Mouse (Mus musculus): ENCODE measurements around the gene Ms4a12. TPM values are rescaled to one million over a fixed set of nuclear protein-coding genes. Genes with fewer than 3 reads are reported as not detected.
A peak's percentile ranks its signal among the peaks of the same experiment; 100 is the strongest.

Gene Ms4a12
- polyA plus RNA-seq, 1 experiment = not detected

DNA sequence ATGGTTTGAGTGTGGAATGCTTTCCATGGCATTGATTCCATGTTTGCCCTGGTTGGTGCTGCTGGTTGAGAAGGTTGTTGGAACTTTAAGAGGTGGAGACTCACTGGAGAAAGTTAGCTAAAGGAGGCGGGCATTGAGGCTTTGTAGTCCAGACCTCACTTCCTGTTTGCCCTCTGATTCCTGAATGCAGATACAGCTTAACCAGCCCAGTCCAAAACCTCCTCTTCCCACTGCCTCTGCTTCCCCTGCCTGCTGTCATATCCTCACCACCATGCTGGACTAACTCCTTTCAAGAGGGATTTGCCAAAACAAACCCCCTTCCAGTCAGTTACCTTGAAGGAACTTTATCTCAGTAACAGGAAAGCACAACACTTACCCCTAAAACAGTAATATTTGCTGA lies 39.7 kb downstream of the Ms4a12 start:
- DNase-seq = no peak
- WGBS = 68% methylated on average over 1 of the region's 1 CpGs
- Histone ChIP-seq H3K27ac (ENCODE audit: insufficient read depth, low read depth, low read length) (no peak overlapping the region), H3K4me3 (ENCODE audit: insufficient read depth, low read depth, low read length) (no peak overlapping the region), H3K4me1 (ENCODE audit: control insufficient read depth, insufficient read depth, low read length) (no peaks in the 10 kb centered on the region), H3K27me3 (replicated peaks; ENCODE audit: control insufficient read depth, insufficient read depth, low read length) (no peaks in the 10 kb centered on the region), H3K36me3 (ENCODE audit: control insufficient read depth, insufficient read depth, low read length) (no peaks in the 10 kb centered on the region)
- TF ChIP-seq CTCF (conservative IDR thresholded peaks at IDR 0.05; ENCODE audit: insufficient read depth, insufficient read length, low read depth, low read length) (no peak), POLR2A (IDR thresholded peaks at IDR 0.05; ENCODE audit: low read depth, low read length) (no peak)

DNA sequence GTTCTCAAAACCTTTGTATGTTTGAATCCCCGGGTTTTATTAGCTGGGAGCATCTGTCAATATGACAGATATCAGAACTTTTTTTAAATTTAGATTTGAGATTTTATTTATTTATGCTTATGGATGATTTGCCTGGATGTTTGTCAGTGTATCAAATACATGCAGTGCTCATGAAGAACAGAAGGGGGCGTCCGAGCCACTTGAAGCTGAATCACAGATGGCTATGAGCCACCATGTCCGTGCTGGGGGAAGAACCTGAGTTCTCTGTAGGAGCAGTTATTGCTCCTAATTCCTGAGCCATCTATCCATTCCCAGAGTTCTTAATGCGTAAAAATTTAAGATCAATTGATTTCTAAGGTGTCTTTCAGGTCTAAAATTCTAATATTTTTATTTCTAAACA lies 48.1 kb downstream of the Ms4a12 start:
- no peaks in the 10 kb centered on the region for H3K36me3 ChIP-seq (ENCODE audit: control insufficient read depth, insufficient read depth, low read length)
- H3K27ac ChIP-seq (ENCODE audit: insufficient read depth, low read depth, low read length) = no peak overlapping the region
- H3K4me1 ChIP-seq (ENCODE audit: control insufficient read depth, insufficient read depth, low read length) = no peaks in the 10 kb centered on the region
- WGBS = 18% methylated on average over 5 of the region's 5 CpGs
- TF ChIP-seq POLR2A (IDR thresholded peaks at IDR 0.05; ENCODE audit: low read depth, low read length) = no peak
- TF ChIP-seq CTCF (conservative IDR thresholded peaks at IDR 0.05; ENCODE audit: insufficient read depth, insufficient read length, low read depth, low read length) = no peak; the same call in 1 of the 2 replicates
- no peak overlapping the region for H3K4me3 ChIP-seq (ENCODE audit: insufficient read depth, low read depth, low read length)
- H3K27me3 ChIP-seq (replicated peaks; ENCODE audit: control insufficient read depth, insufficient read depth, low read length) = no peaks in the 10 kb centered on the region
- DNase-seq = peak; percentile 3

DNA sequence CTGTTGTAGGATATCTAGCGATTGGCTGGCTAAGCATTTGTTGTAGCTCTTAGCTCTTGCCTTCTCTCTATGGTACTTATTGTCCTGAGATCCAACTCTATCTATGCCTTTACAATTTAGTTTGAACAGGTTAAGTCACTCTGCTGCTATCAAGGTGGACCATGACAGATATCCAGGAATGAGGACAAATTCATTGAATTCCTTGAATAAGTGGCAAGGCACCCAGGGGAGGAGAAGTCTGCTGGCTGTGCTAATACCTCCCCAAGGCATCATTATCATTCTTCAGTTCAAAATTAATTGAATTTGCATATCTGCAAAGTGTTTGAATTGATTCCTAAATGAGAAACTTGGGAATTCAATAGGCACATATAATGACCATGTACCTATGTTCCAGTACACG lies 54.8 kb downstream of the Ms4a12 start:
- no peak for DNase-seq
- no peaks in the 10 kb centered on the region for H3K36me3 ChIP-seq (ENCODE audit: control insufficient read depth, insufficient read depth, low read length)
- TF ChIP-seq POLR2A (IDR thresholded peaks at IDR 0.05; ENCODE audit: low read depth, low read length) = no peak
- no peak for TF ChIP-seq CTCF (conservative IDR thresholded peaks at IDR 0.05; ENCODE audit: insufficient read depth, insufficient read length, low read depth, low read length)
- WGBS = 58% methylated on average over 2 of the region's 2 CpGs
- H3K4me1 ChIP-seq (ENCODE audit: control insufficient read depth, insufficient read depth, low read length) = no peaks in the 10 kb centered on the region
- H3K4me3 ChIP-seq (ENCODE audit: insufficient read depth, low read depth, low read length) = no peak overlapping the region
- H3K27ac ChIP-seq (ENCODE audit: insufficient read depth, low read depth, low read length) = no peak overlapping the region
- no peaks in the 10 kb centered on the region for H3K27me3 ChIP-seq (replicated peaks; ENCODE audit: control insufficient read depth, insufficient read depth, low read length)

DNA sequence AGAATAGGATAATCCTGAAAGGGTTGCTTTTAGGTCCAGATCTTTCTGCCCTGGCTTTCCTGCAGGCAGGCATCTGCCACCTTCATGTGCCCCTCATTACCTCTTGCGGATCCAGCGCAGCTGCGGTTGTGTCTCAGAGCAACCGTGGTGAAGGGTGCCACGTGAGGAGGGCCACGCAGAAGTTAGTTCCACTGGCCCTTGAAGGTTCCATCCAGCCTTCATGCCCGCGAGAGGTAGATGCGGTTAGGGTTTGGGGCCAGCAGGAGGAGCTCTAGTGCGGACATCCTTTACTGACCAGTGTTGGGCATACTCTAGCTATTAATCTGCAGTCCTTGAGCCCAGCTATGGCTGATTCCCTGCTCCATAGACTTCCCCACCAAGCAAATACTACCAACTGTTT lies 67.1 kb downstream of the Ms4a12 start, which contains the start of gene 1700025F22Rik:
TSS of gene 1700025F22Rik (minus strand) at position 149 of the 400 bp plus-strand sequence.
- no peak within 1 kb of the TSS for H3K27ac ChIP-seq (ENCODE audit: insufficient read depth, low read depth, low read length)
- H3K4me1 ChIP-seq (ENCODE audit: control insufficient read depth, insufficient read depth, low read length) = no peaks in the 10 kb centered on the region
- peak; percentile 11 for DNase-seq
- no peaks in the 10 kb centered on the region for H3K36me3 ChIP-seq (ENCODE audit: control insufficient read depth, insufficient read depth, low read length)
- H3K4me3 ChIP-seq (ENCODE audit: insufficient read depth, low read depth, low read length) = no peak within 1 kb of the TSS
- 37% methylated on average over 10 of the region's 10 CpGs for WGBS
- TF ChIP-seq POLR2A (IDR thresholded peaks at IDR 0.05; ENCODE audit: low read depth, low read length) (no peak), CTCF (conservative IDR thresholded peaks at IDR 0.05; ENCODE audit: insufficient read depth, insufficient read length, low read depth, low read length) (peak; percentile 49)
- H3K27me3 ChIP-seq (replicated peaks; ENCODE audit: control insufficient read depth, insufficient read depth, low read length) = no peaks in the 10 kb centered on the region

Other genes with a start within 250 kb of the Ms4a12 start
- gene Ms4a15, start 239.2 kb downstream of the Ms4a12 start, polyA plus RNA-seq (2012; rRNA removed) = not detected in 2 replicates
- not detected in 2 replicates for gene Ms4a18, start 214.4 kb downstream of the Ms4a12 start, polyA plus RNA-seq (2012; rRNA removed)
- 0.43 and 0.86 TPM in 2 replicates for gene Ms4a8a, start 151.3 kb downstream of the Ms4a12 start, polyA plus RNA-seq (2012; rRNA removed)
- 0.10 TPM in 1 of 2 replicates, not detected in the other for gene 1700017D01Rik, start 101.6 kb downstream of the Ms4a12 start, polyA plus RNA-seq (2012; rRNA removed)
- not detected in 2 replicates for gene 1700025F22Rik, start 67.1 kb downstream of the Ms4a12 start, polyA plus RNA-seq (2012; rRNA removed)
- gene Ms4a13, start 35.7 kb downstream of the Ms4a12 start, polyA plus RNA-seq (2012; rRNA removed) = not detected in 2 replicates
- gene Ms4a1, start 33.8 kb upstream of the Ms4a12 start, polyA plus RNA-seq (2012; rRNA removed) = 0.07 and 1.9 TPM in 2 replicates
- gene Ms4a5, start 51.4 kb upstream of the Ms4a12 start, polyA plus RNA-seq (2012; rRNA removed) = not detected in 2 replicates
- gene Ms4a14, start 82.0 kb upstream of the Ms4a12 start, polyA plus RNA-seq (2012; rRNA removed) = 0.08 TPM in 2 replicates
- 1.2 and 2.0 TPM in 2 replicates for gene Ms4a7, start 103.7 kb upstream of the Ms4a12 start, polyA plus RNA-seq (2012; rRNA removed)
- 0.09 TPM in 1 of 2 replicates, not detected in the other for gene Ms4a4a, start 143.1 kb upstream of the Ms4a12 start, polyA plus RNA-seq (2012; rRNA removed)
- 0.24 and 1.7 TPM in 2 replicates for gene Ms4a4c, start 172.3 kb upstream of the Ms4a12 start, polyA plus RNA-seq (2012; rRNA removed)
- 1.4 and 12.3 TPM in 2 replicates for gene Ms4a4b, start 211.1 kb upstream of the Ms4a12 start, polyA plus RNA-seq (2012; rRNA removed)
- 1.7 and 3.0 TPM in 2 replicates for gene Ms4a6c, start 236.9 kb upstream of the Ms4a12 start, polyA plus RNA-seq (2012; rRNA removed)

Measured in kidney, adult 2 months (tissue).